Mouse (Mus musculus) liver, embryonic 15.5 days (tissue): Measurements from ENCODE around the gene Fbxl14. TPM values are rescaled to one million over a fixed set of nuclear protein-coding genes. Genes with fewer than 3 reads are reported as not detected.

ENCODE experiments used
- ATAC-seq: fragments of 200-750 bp; cut with Nextera tagmentation; 2 replicates; pipeline ENCODE4 v1.8.0; 2017; ENCODE audit warnings: moderate number of reproducible peaks, mild to moderate bottlenecking, moderate library complexity; ENCODE audit not compliant: insufficient read depth
- H3K27ac ChIP-seq: fragments of 300-500 bp; sonication (generic); replicated peaks from 2 replicates; pipeline ENCODE4 v1.5.1; 2015; ENCODE audit warnings: mild to moderate bottlenecking, inconsistent platforms
- H3K27me3 ChIP-seq: fragments of 300-500 bp; sonication (generic); 2 replicates; pipeline ENCODE4 v1.6.1; 2015; ENCODE audit warnings: mild to moderate bottlenecking, inconsistent platforms
- H3K36me3 ChIP-seq: fragments of 300-500 bp; sonication (generic); replicated peaks from 2 replicates; pipeline ENCODE4 v1.6.1; 2015; ENCODE audit warnings: moderate library complexity, mild to moderate bottlenecking, inconsistent platforms
- H3K4me1 ChIP-seq: fragments of 300-500 bp; sonication (generic); replicated peaks from 2 replicates; pipeline ENCODE4 v1.6.1; 2015; ENCODE audit warnings: inconsistent platforms
- H3K4me2 ChIP-seq: fragments of 300-500 bp; sonication (generic); 2 replicates; pipeline ENCODE4 v1.6.1; 2015; ENCODE audit warnings: moderate library complexity, mild to moderate bottlenecking, inconsistent platforms
- H3K4me3 ChIP-seq: fragments of 300-500 bp; sonication (generic); replicated peaks from 2 replicates; pipeline ENCODE4 v1.5.1; 2015; ENCODE audit warnings: mild to moderate bottlenecking, inconsistent platforms
- H3K9ac ChIP-seq: fragments of 300-500 bp; sonication (generic); 2 replicates; pipeline ENCODE4 v1.6.1; 2015; ENCODE audit warnings: moderate library complexity, mild to moderate bottlenecking, inconsistent platforms
- H3K9me3 ChIP-seq: fragments of 300-500 bp; sonication (generic); replicated peaks from 2 replicates; pipeline ENCODE4 v1.6.1; 2016; ENCODE audit warnings: inconsistent platforms
- WGBS: fragments of 180-500 bp; shearing (Covaris S2); methylation state at CpG from one replicate; pipeline ENCODE4 v1.1.7; 2015; ENCODE audit warnings: mixed read lengths; ENCODE audit not compliant: insufficient replicate concordance; 5-methylcytosine and 5-hydroxymethylcytosine counted together
- polyA plus RNA-seq: library from polyadenylated mRNA; unstranded; fragments of >200 nt; fragmentation: Nextera tagmentation; extraction: Ambion mirVana; gene quantifications from 2 replicates; pipeline ENCODE4 v1.2.1, GENCODE M21; 2015

Gene Fbxl14
- polyA plus RNA-seq, 1 experiment from 2014 or later = 2.1 TPM

DNA sequence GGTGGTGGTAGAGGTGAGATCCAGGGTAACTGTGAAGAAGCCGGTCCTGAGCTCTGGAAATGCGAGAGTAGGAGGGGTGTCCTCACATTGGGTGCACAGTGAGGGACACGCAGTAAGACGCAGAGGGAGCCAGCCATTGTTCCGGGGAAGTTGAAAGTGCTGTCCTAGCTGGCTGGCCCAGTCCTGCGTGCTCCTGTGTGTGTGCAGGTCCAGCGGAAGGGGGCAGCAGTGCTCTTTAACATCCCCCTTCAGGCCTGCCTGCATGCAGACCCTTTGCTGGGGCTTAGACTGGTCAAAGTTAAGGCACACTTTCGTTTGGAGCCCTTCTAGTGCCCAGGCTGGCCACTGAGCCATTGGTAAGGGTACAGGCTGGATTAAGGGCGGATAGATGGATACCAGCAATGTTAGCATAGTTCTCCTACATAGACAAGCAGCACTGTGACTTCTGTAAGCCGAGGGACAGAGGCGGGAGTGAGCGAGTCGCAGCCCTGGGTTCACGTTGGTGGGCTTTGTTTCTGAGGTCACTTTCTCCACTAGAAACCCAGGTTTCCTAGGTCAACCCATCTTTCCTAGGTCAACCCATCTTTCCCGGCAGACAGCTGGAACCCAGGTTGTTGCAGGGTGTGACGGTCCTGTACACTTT lies 3.6 kb downstream of the Fbxl14 start:
- WGBS = 59% methylated on average over 16 of the region's 16 CpGs
- H3K9ac ChIP-seq = no peak overlapping the region
- ATAC-seq = no peak

DNA sequence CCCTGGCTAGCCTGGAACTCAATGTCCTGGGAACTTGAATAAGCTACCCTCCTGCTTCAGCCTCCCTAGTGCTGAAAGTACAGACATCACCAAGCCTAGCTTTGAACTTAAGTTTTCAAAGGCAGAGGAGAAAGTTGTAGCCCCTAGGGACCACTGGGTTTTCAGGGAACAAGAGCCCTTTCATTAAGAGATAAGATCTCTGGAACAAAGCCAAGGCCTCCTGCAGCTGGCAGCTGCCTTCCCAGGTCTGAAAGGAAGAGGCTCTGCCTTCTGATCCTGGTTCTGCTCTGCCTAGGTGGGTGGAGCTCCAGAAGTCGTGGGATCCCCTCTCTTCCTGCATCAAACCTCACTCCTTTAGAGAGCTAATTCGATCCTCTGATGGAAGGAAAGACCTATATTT lies 6.0 kb downstream of the Fbxl14 start:
- WGBS = 16% methylated on average over 2 of the region's 2 CpGs

More for the DNA sequence above, 3.6 kb downstream of the Fbxl14 start:
- peak overlapping the region; percentile 20; the same call in 1 of the 2 replicates for H3K4me3 ChIP-seq
- peaks cover 15% of the 10 kb centered on the region for H3K36me3 ChIP-seq
- no peaks in the 10 kb centered on the region for H3K27me3 ChIP-seq
- no peaks in the 10 kb centered on the region for H3K9me3 ChIP-seq
- H3K4me1 ChIP-seq = peaks cover 51% of the 10 kb centered on the region
- no peak overlapping the region for H3K27ac ChIP-seq
- peak overlapping the region; percentile 51 for H3K4me2 ChIP-seq

DNA sequence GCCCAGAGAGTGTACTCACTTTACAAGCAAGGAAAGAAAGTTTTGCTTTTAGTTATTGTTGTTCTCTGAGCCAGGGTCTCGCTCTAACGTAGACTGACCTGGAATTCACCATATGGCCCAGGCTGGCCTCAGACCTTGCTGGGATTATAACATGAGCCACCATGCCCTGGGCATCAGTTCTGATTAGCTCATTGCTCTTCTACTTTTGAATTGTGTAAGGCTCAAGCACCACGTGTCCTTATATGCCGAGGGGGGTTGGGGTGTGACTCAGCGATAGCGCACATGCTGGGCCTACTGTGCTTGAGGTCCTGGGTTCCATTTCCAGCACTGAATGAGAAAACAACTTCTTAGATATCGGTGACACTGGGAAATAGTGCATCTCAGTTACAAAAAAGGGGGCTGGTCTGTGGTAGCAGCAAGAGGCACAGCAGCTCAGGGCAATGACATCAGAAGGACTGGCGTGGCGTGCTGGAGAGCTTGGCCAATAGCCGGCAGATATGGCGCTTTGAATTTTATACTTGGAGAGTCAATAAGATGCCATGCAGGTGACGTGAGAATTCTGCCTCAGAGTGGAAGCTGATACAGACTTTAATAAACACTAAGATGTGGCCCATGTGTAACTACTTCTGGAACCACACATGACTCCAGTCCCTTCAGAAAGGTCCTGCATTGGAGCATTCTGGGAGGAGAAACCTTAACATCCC lies 7.1 kb downstream of the Fbxl14 start:
- Histone ChIP-seq H3K4me1 (peaks cover 26% of the 10 kb centered on the region), H3K36me3 (peaks cover 15% of the 10 kb centered on the region), H3K9me3 (no peaks in the 10 kb centered on the region), H3K4me3 (no peak overlapping the region), H3K9ac (no peak overlapping the region), H3K27me3 (no peaks in the 10 kb centered on the region), H3K27ac (no peak overlapping the region), H3K4me2 (no peak overlapping the region)
- no peak for ATAC-seq
- 81% methylated on average over 12 of the region's 12 CpGs for WGBS

More for the DNA sequence above, 6.0 kb downstream of the Fbxl14 start:
- ATAC-seq = no peak
- H3K27me3 ChIP-seq = no peaks in the 10 kb centered on the region
- no peak overlapping the region for H3K9ac ChIP-seq
- H3K27ac ChIP-seq = no peak overlapping the region
- no peak overlapping the region for H3K4me2 ChIP-seq
- H3K9me3 ChIP-seq = no peaks in the 10 kb centered on the region
- H3K4me3 ChIP-seq = no peak overlapping the region
- H3K4me1 ChIP-seq = peaks cover 36% of the 10 kb centered on the region
- peaks cover 15% of the 10 kb centered on the region for H3K36me3 ChIP-seq

- Histone ChIP-seq H3K9ac (no peak overlapping the region), H3K27me3 (no peaks in the 10 kb centered on the region), H3K4me2 (no peak overlapping the region), H3K27ac (no peak overlapping the region), H3K36me3 (peaks cover 15% of the 10 kb centered on the region), H3K4me3 (no peak overlapping the region), H3K9me3 (no peaks in the 10 kb centered on the region), H3K4me1 (peaks cover 21% of the 10 kb centered on the region)
- 72% methylated on average over 7 of the region's 7 CpGs for WGBS
- ATAC-seq = no peak
Observed at GRCm38 (mm10) chr6:119487085-119487458, 7.6 kb downstream of the Fbxl14 start.

DNA sequence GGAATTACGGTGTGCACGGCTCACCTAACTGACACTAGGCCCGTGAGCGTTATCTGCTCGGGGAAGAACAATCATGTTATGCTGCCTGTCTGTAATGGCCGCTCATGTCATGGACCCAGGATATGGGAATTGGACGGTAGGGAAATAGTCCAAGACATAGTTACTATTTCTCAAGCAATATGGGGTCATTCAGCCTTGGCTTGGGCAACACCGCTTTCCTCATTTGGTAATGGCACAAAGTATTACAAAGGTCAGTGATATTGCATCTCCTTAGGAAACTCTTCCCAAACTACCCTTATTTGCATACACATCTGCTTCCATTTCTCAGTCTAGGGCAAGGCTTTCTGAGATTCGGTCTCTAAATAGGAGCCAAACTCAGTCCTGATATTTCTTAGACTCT lies 8.2 kb downstream of the Fbxl14 start:
- Histone ChIP-seq H3K4me1 (peaks cover 18% of the 10 kb centered on the region), H3K27ac (no peak overlapping the region), H3K36me3 (peaks cover 15% of the 10 kb centered on the region), H3K27me3 (no peaks in the 10 kb centered on the region), H3K9me3 (no peaks in the 10 kb centered on the region), H3K4me3 (no peak overlapping the region), H3K9ac (no peak overlapping the region), H3K4me2 (no peak overlapping the region)
- no peak for ATAC-seq
- WGBS = 77% methylated on average over 9 of the region's 9 CpGs

- 14% methylated on average over 5 of the region's 5 CpGs for WGBS
- Histone ChIP-seq H3K36me3 (no peaks in the 10 kb centered on the region), H3K4me2 (no peak overlapping the region), H3K4me3 (no peak overlapping the region), H3K27ac (no peak overlapping the region), H3K9ac (no peak overlapping the region), H3K27me3 (no peaks in the 10 kb centered on the region), H3K4me1 (peaks cover 5% of the 10 kb centered on the region; the same call in 1 of the 2 replicates), H3K9me3 (no peaks in the 10 kb centered on the region)
- no peak for ATAC-seq
Observed at GRCm38 (mm10) chr6:119489765-119490164, 10.3 kb downstream of the Fbxl14 start.

- WGBS = 67% methylated on average over 11 of the region's 11 CpGs
Observed at GRCm38 (mm10) chr6:119490549-119490948, 11.1 kb downstream of the Fbxl14 start.

GRCm38 (mm10) chr6:119491006-119491405 lies 11.5 kb downstream of the Fbxl14 start:
- ATAC-seq = no peak
- no peak overlapping the region for H3K4me3 ChIP-seq
- H3K9me3 ChIP-seq = no peaks in the 10 kb centered on the region
- peaks cover 2% of the 10 kb centered on the region; the same call in 1 of the 2 replicates for H3K4me1 ChIP-seq
- WGBS = 62% methylated on average over 11 of the region's 11 CpGs
- no peak overlapping the region for H3K4me2 ChIP-seq
- no peak overlapping the region for H3K9ac ChIP-seq
- H3K36me3 ChIP-seq = no peaks in the 10 kb centered on the region
- H3K27ac ChIP-seq = no peak overlapping the region
- no peaks in the 10 kb centered on the region for H3K27me3 ChIP-seq

More at GRCm38 (mm10) chr6:119490549-119490948, 11.1 kb downstream of the Fbxl14 start:
- Histone ChIP-seq H3K27me3 (no peaks in the 10 kb centered on the region), H3K4me3 (no peak overlapping the region), H3K4me1 (peaks cover 4% of the 10 kb centered on the region; the same call in 1 of the 2 replicates), H3K27ac (no peak overlapping the region), H3K4me2 (no peak overlapping the region), H3K9ac (no peak overlapping the region), H3K9me3 (no peaks in the 10 kb centered on the region), H3K36me3 (no peaks in the 10 kb centered on the region)
- no peak for ATAC-seq

GRCm38 (mm10) chr6:119491997-119492629 lies 12.6 kb downstream of the Fbxl14 start:
- no peak overlapping the region for H3K4me2 ChIP-seq
- no peak overlapping the region for H3K4me3 ChIP-seq
- no peak overlapping the region for H3K27ac ChIP-seq
- 48% methylated on average over 9 of the region's 9 CpGs for WGBS
- H3K9ac ChIP-seq = no peak overlapping the region
- no peaks in the 10 kb centered on the region for H3K9me3 ChIP-seq
- H3K36me3 ChIP-seq = no peaks in the 10 kb centered on the region
- peaks cover 2% of the 10 kb centered on the region; the same call in 1 of the 2 replicates for H3K4me1 ChIP-seq
- ATAC-seq = no peak
- no peaks in the 10 kb centered on the region for H3K27me3 ChIP-seq

DNA sequence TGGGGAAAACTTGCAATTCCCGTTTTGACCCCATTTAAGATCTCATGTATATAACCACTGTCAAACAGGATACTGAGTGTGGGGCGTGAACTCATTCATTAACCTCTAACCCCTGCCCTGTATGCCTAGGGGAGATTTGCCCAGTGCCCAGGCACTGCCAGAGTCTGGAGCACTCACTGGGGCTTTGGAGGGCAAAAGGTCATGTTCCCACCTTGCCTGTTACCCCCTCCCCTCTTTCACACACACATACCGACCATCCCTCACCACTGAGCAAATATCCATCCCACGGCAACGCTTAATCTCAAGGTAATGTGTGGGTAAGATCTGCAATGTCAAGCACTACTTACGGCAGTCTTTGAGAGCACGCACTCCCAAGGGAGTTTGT lies 13.2 kb downstream of the Fbxl14 start:
- H3K36me3 ChIP-seq = no peaks in the 10 kb centered on the region
- no peak overlapping the region for H3K9ac ChIP-seq
- H3K4me2 ChIP-seq = no peak overlapping the region
- 0 out of 2 replicates have a peak, but pooled peaks cover 2% of the 10 kb centered on the region for H3K4me1 ChIP-seq
- 65% methylated on average over 7 of the region's 7 CpGs for WGBS
- ATAC-seq = no peak
- H3K27ac ChIP-seq = no peak overlapping the region
- H3K27me3 ChIP-seq = no peaks in the 10 kb centered on the region
- H3K9me3 ChIP-seq = no peaks in the 10 kb centered on the region
- H3K4me3 ChIP-seq = no peak overlapping the region

DNA sequence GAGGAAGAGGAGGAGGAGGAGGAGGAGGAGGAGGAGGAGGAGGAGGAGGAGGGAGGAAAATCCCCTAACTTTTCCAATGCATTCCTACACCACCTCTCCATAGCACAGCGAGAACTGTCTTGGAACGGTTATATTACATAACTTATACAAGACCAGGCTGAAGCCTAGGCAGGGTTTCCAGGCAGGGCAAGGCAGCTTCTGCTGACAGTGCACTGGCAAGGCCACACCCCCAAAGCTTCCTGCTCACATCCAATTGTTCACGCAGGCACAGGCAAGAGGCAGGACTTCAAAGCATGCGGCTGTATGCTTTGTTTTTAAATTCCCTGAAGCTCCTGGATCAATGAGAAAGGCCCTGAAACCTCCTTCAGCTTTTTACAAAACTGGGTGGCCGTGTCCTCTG lies 19.8 kb downstream of the Fbxl14 start:
- 16% methylated on average over 5 of the region's 5 CpGs for WGBS
- Histone ChIP-seq H3K9ac (no peak overlapping the region), H3K27me3 (no peaks in the 10 kb centered on the region), H3K4me2 (no peak overlapping the region), H3K27ac (no peak overlapping the region), H3K4me3 (no peak overlapping the region), H3K9me3 (no peaks in the 10 kb centered on the region), H3K36me3 (no peaks in the 10 kb centered on the region), H3K4me1 (0 out of 2 replicates have a peak, but pooled peaks cover 4% of the 10 kb centered on the region)
- no peak for ATAC-seq
